23 mouse cellular contexts compared by ENCODE assay signal in genomic region chr6:40418386-40418785, GRCm38 (mm10). TPM values are rescaled to one million over a fixed set of nuclear protein-coding genes. Genes with fewer than 3 reads are reported as not detected.
"Had no signal": no experiment of that assay in that cellular context is flagged by ENCODE, and none has a peak within 500 bp of the region (broad histone marks: within the 10 kb centered on the region; RNA-seq: fewer than 3 reads in every experiment).

No protein-coding gene starts in this region.

- DNase-seq: liver, postnatal 0 days; lung, adult 2 months; lung, postnatal 14 days; lung, postnatal 36 days; right cerebral cortex, postnatal 14 days; thymus, adult 2 months; thymus, postnatal 25 days; thymus, postnatal 4 days had no signal

- H3K9ac ChIP-seq: liver, postnatal 0 days; lung, embryonic 15.5 days; midbrain, embryonic 13.5 days; midbrain, embryonic 15.5 days; neural tube, embryonic 12.5 days; stomach, embryonic 15.5 days had no signal

- H3K4me1 ChIP-seq: lung, embryonic 15.5 days; midbrain, embryonic 13.5 days; midbrain, embryonic 15.5 days; neural tube, embryonic 12.5 days; stomach, embryonic 15.5 days had no signal

- H3K27ac ChIP-seq: lung, embryonic 15.5 days; macrophage; midbrain, embryonic 13.5 days; midbrain, embryonic 15.5 days; neural tube, embryonic 12.5 days; stomach, embryonic 15.5 days; stomach, postnatal 0 days had no signal

- H3K9me3 ChIP-seq: lung, embryonic 15.5 days; megakaryocyte, embryonic 14.5 days; midbrain, embryonic 13.5 days; midbrain, embryonic 15.5 days; neural tube, embryonic 12.5 days; stomach, embryonic 15.5 days had no signal

- H3K27me3 ChIP-seq: lung, embryonic 15.5 days; megakaryocyte, embryonic 14.5 days; midbrain, embryonic 13.5 days; midbrain, embryonic 15.5 days; neural tube, embryonic 12.5 days; stomach, embryonic 15.5 days had no signal

- H3K4me2 ChIP-seq: lung, embryonic 15.5 days; midbrain, embryonic 11.5 days; midbrain, embryonic 13.5 days; midbrain, embryonic 15.5 days; neural tube, embryonic 12.5 days; stomach, embryonic 15.5 days had no signal

- ATAC-seq: liver, postnatal 0 days; midbrain, embryonic 13.5 days; midbrain, embryonic 15.5 days had no signal

- H3K36me3 ChIP-seq: lung, embryonic 15.5 days; midbrain, embryonic 15.5 days; stomach, embryonic 15.5 days had no signal

- H3K4me3 ChIP-seq: lung, embryonic 15.5 days; megakaryocyte, embryonic 14.5 days; midbrain, embryonic 13.5 days; midbrain, embryonic 15.5 days; neural tube, embryonic 12.5 days; stomach, embryonic 15.5 days had no signal

RNA-seq across cellular contexts. Expression of gene Wee2, which starts 20.5 kb away (rescaled TPM):
- total RNA-seq: megakaryocyte progenitor cell, adult 5-6 weeks; monocyte, adult 5-6 weeks; neutrophil, adult 5-6 weeks had no signal
- polyA plus RNA-seq: liver, postnatal 0 days; lung, adult 2 months; lung, embryonic 15.5 days; macrophage; midbrain, embryonic 11.5 days; neural tube, embryonic 12.5 days; spleen, adult 2 months; stomach, postnatal 0 days; testis, adult 2 months; urinary bladder, adult 2 months had no signal
